Comparison of ENCODE assay signal across 25 mouse cellular contexts in genomic region chr6:83707738-83708510, GRCm38 (mm10). TPM values are rescaled to one million over a fixed set of nuclear protein-coding genes. Genes with fewer than 3 reads are reported as not detected.
"Had no signal": no experiment of that assay in that cellular context is flagged by ENCODE, and none has a peak within 500 bp of the region (broad histone marks: within the 10 kb centered on the region; RNA-seq: fewer than 3 reads in every experiment).

No protein-coding gene starts in this region.

- ATAC-seq: liver, embryonic 12.5 days had no signal

- H3K4me3 ChIP-seq: limb, embryonic 15.5 days; liver, embryonic 12.5 days; megakaryocyte, embryonic 14.5 days; midbrain, embryonic 12.5 days had no signal

- H3K36me3 ChIP-seq: limb, embryonic 15.5 days; liver, embryonic 12.5 days; midbrain, embryonic 12.5 days had no signal

- H3K9me3 ChIP-seq: limb, embryonic 15.5 days; liver, embryonic 12.5 days; megakaryocyte, embryonic 14.5 days; midbrain, embryonic 12.5 days had no signal

- H3K4me2 ChIP-seq: limb, embryonic 15.5 days; liver, embryonic 12.5 days; lung, embryonic 14.5 days; midbrain, embryonic 12.5 days had no signal

- H3K9ac ChIP-seq: limb, embryonic 15.5 days; liver, embryonic 12.5 days; lung, embryonic 14.5 days; midbrain, embryonic 12.5 days had no signal

- H3K27ac ChIP-seq: limb, embryonic 15.5 days; liver, embryonic 12.5 days; midbrain, embryonic 12.5 days had no signal

- DNase-seq: kidney, adult 18-20 months; kidney, postnatal 10 days; kidney, postnatal 4 days; left cerebral cortex, postnatal 4 days; lung, embryonic 14.5 days; lung, postnatal 10 days; lung, postnatal 4 days; right cerebral cortex, postnatal 4 days; spleen, adult 18-20 months; thymus, postnatal 36 days had no signal

RNA-seq across cellular contexts. Expression of gene Vax2, which starts 3.1 kb away (rescaled TPM):
- total RNA-seq: layer of hippocampus, adult 8-10 months; layer of hippocampus, postnatal 14 days; left cerebral cortex, adult 18-20 months; left cerebral cortex, postnatal 10 days; left cerebral cortex, postnatal 4 days; midbrain, postnatal 0 days; neutrophil, adult 5-6 weeks had no signal
- polyA plus RNA-seq: kidney, embryonic 14.5 days; liver, embryonic 12.5 days; liver, embryonic 16.5 days; lung, embryonic 14.5 days; midbrain, postnatal 0 days; stomach, embryonic 14.5 days; thymus, postnatal 0 days had no signal

RNA-seq across cellular contexts. Expression of gene Cd207, which starts 30.3 kb away (rescaled TPM):
- total RNA-seq: layer of hippocampus, adult 8-10 months; layer of hippocampus, postnatal 14 days; left cerebral cortex, adult 18-20 months; left cerebral cortex, postnatal 10 days; left cerebral cortex, postnatal 4 days; neutrophil, adult 5-6 weeks had no signal
- polyA plus RNA-seq: kidney, embryonic 14.5 days; limb, embryonic 15.5 days; lung, embryonic 14.5 days; midbrain, embryonic 12.5 days; midbrain, postnatal 0 days; stomach, embryonic 14.5 days; testis, adult 2 months had no signal

RNA-seq across cellular contexts. Expression of gene Atp6v1b1, which starts 34.9 kb away (rescaled TPM):
- total RNA-seq: neutrophil, adult 5-6 weeks had no signal
- polyA plus RNA-seq: limb, embryonic 15.5 days; liver, embryonic 12.5 days; liver, embryonic 16.5 days; lung, embryonic 14.5 days; midbrain, embryonic 12.5 days had no signal

RNA-seq across cellular contexts. Expression of gene Clec4f, which starts 51.9 kb away (rescaled TPM):
- total RNA-seq: layer of hippocampus, adult 8-10 months; layer of hippocampus, postnatal 14 days; left cerebral cortex, adult 18-20 months; midbrain, postnatal 0 days; neutrophil, adult 5-6 weeks had no signal
- polyA plus RNA-seq: kidney, embryonic 14.5 days; limb, embryonic 15.5 days; lung, embryonic 14.5 days; midbrain, embryonic 12.5 days; stomach, embryonic 14.5 days had no signal

RNA-seq across cellular contexts. Expression of gene Ankrd53, which starts 54.5 kb away (rescaled TPM):
- total RNA-seq: layer of hippocampus, adult 8-10 months; layer of hippocampus, postnatal 14 days; left cerebral cortex, adult 18-20 months; left cerebral cortex, postnatal 10 days; left cerebral cortex, postnatal 4 days; midbrain, postnatal 0 days; neutrophil, adult 5-6 weeks had no signal
- polyA plus RNA-seq: liver, embryonic 12.5 days; liver, embryonic 16.5 days; midbrain, embryonic 12.5 days; stomach, embryonic 14.5 days; thymus, postnatal 0 days had no signal
